Mouse (Mus musculus) liver, embryonic 12.5 days (tissue): Measurements from ENCODE around the gene Frrs1. TPM values are rescaled to one million over a fixed set of nuclear protein-coding genes. Genes with fewer than 3 reads are reported as not detected.
A peak's percentile ranks its signal among the peaks of the same experiment; 100 is the strongest.

Source experiments
- ATAC-seq: fragments of 200-750 bp; cut with Nextera tagmentation; 2 replicates; pipeline ENCODE4 v1.8.0; 2017; ENCODE audit warnings: moderate number of reproducible peaks, mild to moderate bottlenecking, moderate library complexity
- H3K27ac ChIP-seq: fragments of 300-500 bp; sonication (generic); 2 replicates; pipeline ENCODE4 v1.5.1; 2016; ENCODE audit warnings: mild to moderate bottlenecking
- H3K27me3 ChIP-seq: fragments of 300-500 bp; sonication (generic); replicated peaks from 2 replicates; pipeline ENCODE4 v1.6.1; 2016; ENCODE audit warnings: mild to moderate bottlenecking, moderate library complexity
- H3K36me3 ChIP-seq: fragments of 300-500 bp; sonication (generic); 2 replicates; pipeline ENCODE4 v1.6.1; 2016; ENCODE audit warnings: mild to moderate bottlenecking, moderate library complexity
- H3K4me1 ChIP-seq: fragments of 300-500 bp; sonication (generic); 2 replicates; pipeline ENCODE4 v1.6.1; 2016
- H3K4me2 ChIP-seq: fragments of 300-500 bp; sonication (generic); 2 replicates; pipeline ENCODE4 v1.6.1; 2016; ENCODE audit warnings: mild to moderate bottlenecking, moderate library complexity
- H3K4me3 ChIP-seq: fragments of 300-500 bp; sonication (generic); 2 replicates; pipeline ENCODE4 v1.5.1; 2016; ENCODE audit warnings: mild to moderate bottlenecking, moderate library complexity
- H3K9ac ChIP-seq: fragments of 300-500 bp; sonication (generic); 2 replicates; pipeline ENCODE4 v1.6.1; 2016; ENCODE audit warnings: mild to moderate bottlenecking, moderate library complexity
- H3K9me3 ChIP-seq: fragments of 300-500 bp; sonication (generic); replicated peaks from 2 replicates; pipeline ENCODE4 v1.6.1; 2016; ENCODE audit warnings: mild to moderate bottlenecking, moderate library complexity
- WGBS: fragments of 180-500 bp; shearing (Covaris S2); methylation state at CpG from one replicate; pipeline ENCODE4 v1.1.7; 2016; ENCODE audit not compliant: insufficient replicate concordance; 5-methylcytosine and 5-hydroxymethylcytosine counted together
- polyA plus RNA-seq: library from polyadenylated mRNA; unstranded; fragments of >200 nt; fragmentation: Nextera tagmentation; extraction: Ambion mirVana; gene quantifications from 2 replicates; pipeline ENCODE4 v1.2.1, GENCODE M21; 2016

Frrs1 gene
- polyA plus RNA-seq, 1 experiment from 2014 or later, result 48.3 TPM

- 95% methylated on average over 7 of the region's 7 CpGs for WGBS
- no peak for ATAC-seq
- peaks cover 9% of the 10 kb centered on the region; the same call in 1 of the 2 replicates for H3K4me1 ChIP-seq
These were observed 30.1 kb downstream of the Frrs1 start for GRCm38 (mm10) chr3:116889358-116889757.

GRCm38 (mm10) chr3:116890576-116890975, 31.3 kb downstream of the Frrs1 start:
- peaks cover 9% of the 10 kb centered on the region; the same call in 1 of the 2 replicates for H3K4me1 ChIP-seq
- H3K9me3 ChIP-seq, result no peaks in the 10 kb centered on the region
- H3K36me3 ChIP-seq, result peaks cover 93% of the 10 kb centered on the region
- 91% methylated on average over 4 of the region's 4 CpGs for WGBS
- ATAC-seq, result no peak
- no peak overlapping the region for H3K4me2 ChIP-seq
- H3K27me3 ChIP-seq, result no peaks in the 10 kb centered on the region
- H3K4me3 ChIP-seq, result no peak overlapping the region
- H3K27ac ChIP-seq, result no peak overlapping the region
- no peak overlapping the region for H3K9ac ChIP-seq

More at GRCm38 (mm10) chr3:116889358-116889757, 30.1 kb downstream of the Frrs1 start:
- no peak overlapping the region for H3K4me2 ChIP-seq
- H3K36me3 ChIP-seq, result peaks cover 93% of the 10 kb centered on the region
- H3K27me3 ChIP-seq, result no peaks in the 10 kb centered on the region
- no peak overlapping the region for H3K27ac ChIP-seq
- no peak overlapping the region for H3K9ac ChIP-seq
- H3K9me3 ChIP-seq, result no peaks in the 10 kb centered on the region
- no peak overlapping the region for H3K4me3 ChIP-seq

- 92% methylated on average over 17 of the region's 17 CpGs for WGBS
- H3K4me2 ChIP-seq, result no peak overlapping the region
- H3K36me3 ChIP-seq, result peaks cover 93% of the 10 kb centered on the region
- no peak overlapping the region for H3K9ac ChIP-seq
- no peak overlapping the region for H3K27ac ChIP-seq
- H3K4me1 ChIP-seq, result peaks cover 9% of the 10 kb centered on the region; the same call in 1 of the 2 replicates
- no peaks in the 10 kb centered on the region for H3K27me3 ChIP-seq
- ATAC-seq, result no peak
- H3K4me3 ChIP-seq, result no peak overlapping the region
- no peaks in the 10 kb centered on the region for H3K9me3 ChIP-seq
These were observed 32.4 kb downstream of the Frrs1 start for GRCm38 (mm10) chr3:116891436-116892205.

GRCm38 (mm10) chr3:116892206-116892563, 32.9 kb downstream of the Frrs1 start:
- Histone ChIP-seq H3K36me3 (peaks cover 93% of the 10 kb centered on the region), H3K9me3 (no peaks in the 10 kb centered on the region), H3K4me3 (no peak overlapping the region), H3K9ac (no peak overlapping the region), H3K27ac (no peak overlapping the region), H3K4me1 (peaks cover 9% of the 10 kb centered on the region; the same call in 1 of the 2 replicates), H3K27me3 (no peaks in the 10 kb centered on the region), H3K4me2 (no peak overlapping the region)
- WGBS, result 89% methylated on average over 6 of the region's 6 CpGs
- ATAC-seq, result no peak

GRCm38 (mm10) chr3:116892872-116893271, 33.6 kb downstream of the Frrs1 start:
- Histone ChIP-seq H3K4me1 (peaks cover 9% of the 10 kb centered on the region; the same call in 1 of the 2 replicates), H3K27me3 (no peaks in the 10 kb centered on the region), H3K4me3 (no peak overlapping the region), H3K36me3 (peaks cover 93% of the 10 kb centered on the region), H3K9ac (no peak overlapping the region), H3K27ac (no peak overlapping the region), H3K4me2 (no peak overlapping the region), H3K9me3 (no peaks in the 10 kb centered on the region)
- ATAC-seq, result peak; percentile 52; the same call in 1 of the 2 replicates
- WGBS, result 61% methylated on average over 9 of the region's 9 CpGs

- H3K27me3 ChIP-seq, result no peaks in the 10 kb centered on the region
- 47% methylated on average over 6 of the region's 6 CpGs for WGBS
- ATAC-seq, result no peak
These were observed 44.9 kb downstream of the Frrs1 start for GRCm38 (mm10) chr3:116904158-116904557.

GRCm38 (mm10) chr3:116905898-116906297, 46.6 kb downstream of the Frrs1 start:
- Histone ChIP-seq H3K4me2 (no peak overlapping the region), H3K9ac (no peak overlapping the region), H3K27me3 (no peaks in the 10 kb centered on the region), H3K4me1 (no peaks in the 10 kb centered on the region), H3K27ac (no peak overlapping the region), H3K9me3 (no peaks in the 10 kb centered on the region), H3K36me3 (peaks cover 70% of the 10 kb centered on the region), H3K4me3 (no peak overlapping the region)
- ATAC-seq, result no peak
- WGBS, result 92% methylated on average over 16 of the region's 16 CpGs

More at GRCm38 (mm10) chr3:116904158-116904557, 44.9 kb downstream of the Frrs1 start:
- Histone ChIP-seq H3K4me2 (no peak overlapping the region), H3K9ac (no peak overlapping the region), H3K9me3 (no peaks in the 10 kb centered on the region), H3K36me3 (peaks cover 88% of the 10 kb centered on the region), H3K4me1 (no peaks in the 10 kb centered on the region), H3K4me3 (no peak overlapping the region), H3K27ac (no peak overlapping the region)

- H3K9me3 ChIP-seq, result no peaks in the 10 kb centered on the region
- H3K36me3 ChIP-seq, result peaks cover 63% of the 10 kb centered on the region
- no peak for ATAC-seq
- WGBS, result 86% methylated on average over 9 of the region's 9 CpGs
- no peak overlapping the region for H3K4me2 ChIP-seq
- H3K4me3 ChIP-seq, result no peak overlapping the region
- no peak overlapping the region for H3K27ac ChIP-seq
- H3K27me3 ChIP-seq, result no peaks in the 10 kb centered on the region
- no peak overlapping the region for H3K9ac ChIP-seq
- H3K4me1 ChIP-seq, result no peaks in the 10 kb centered on the region
These were observed 47.3 kb downstream of the Frrs1 start for GRCm38 (mm10) chr3:116906596-116906995.

- no peaks in the 10 kb centered on the region for H3K9me3 ChIP-seq
- no peak overlapping the region for H3K4me3 ChIP-seq
- H3K36me3 ChIP-seq, result no peaks in the 10 kb centered on the region
- no peak overlapping the region for H3K4me2 ChIP-seq
- no peaks in the 10 kb centered on the region for H3K27me3 ChIP-seq
- no peak overlapping the region for H3K9ac ChIP-seq
- H3K4me1 ChIP-seq, result no peaks in the 10 kb centered on the region
- H3K27ac ChIP-seq, result no peak overlapping the region
- 62% methylated on average over 6 of the region's 6 CpGs for WGBS
- no peak for ATAC-seq
These were observed 55.1 kb downstream of the Frrs1 start for GRCm38 (mm10) chr3:116914374-116914773.

GRCm38 (mm10) chr3:116914931-116915330, 55.7 kb downstream of the Frrs1 start:
- no peaks in the 10 kb centered on the region for H3K27me3 ChIP-seq
- H3K36me3 ChIP-seq, result no peaks in the 10 kb centered on the region
- H3K4me3 ChIP-seq, result no peak overlapping the region
- H3K9me3 ChIP-seq, result no peaks in the 10 kb centered on the region
- no peak overlapping the region for H3K27ac ChIP-seq
- WGBS, result 61% methylated on average over 3 of the region's 3 CpGs
- no peaks in the 10 kb centered on the region for H3K4me1 ChIP-seq
- no peak overlapping the region for H3K9ac ChIP-seq
- no peak overlapping the region for H3K4me2 ChIP-seq
- no peak for ATAC-seq

- no peak overlapping the region for H3K4me2 ChIP-seq
- H3K4me3 ChIP-seq, result no peak overlapping the region
- no peaks in the 10 kb centered on the region for H3K4me1 ChIP-seq
- no peaks in the 10 kb centered on the region for H3K36me3 ChIP-seq
- no peaks in the 10 kb centered on the region for H3K9me3 ChIP-seq
- no peak overlapping the region for H3K9ac ChIP-seq
- 74% methylated on average over 4 of the region's 4 CpGs for WGBS
- H3K27ac ChIP-seq, result no peak overlapping the region
- H3K27me3 ChIP-seq, result no peaks in the 10 kb centered on the region
- no peak for ATAC-seq
These were observed 57.8 kb downstream of the Frrs1 start for GRCm38 (mm10) chr3:116917016-116917415.

- no peaks in the 10 kb centered on the region for H3K4me1 ChIP-seq
- ATAC-seq, result no peak
- H3K9ac ChIP-seq, result no peak overlapping the region
These were observed 62.3 kb downstream of the Frrs1 start for GRCm38 (mm10) chr3:116921535-116921934.

More at GRCm38 (mm10) chr3:116921535-116921934, 62.3 kb downstream of the Frrs1 start:
- no peaks in the 10 kb centered on the region for H3K36me3 ChIP-seq
- no peaks in the 10 kb centered on the region for H3K27me3 ChIP-seq
- H3K4me2 ChIP-seq, result no peak overlapping the region
- H3K4me3 ChIP-seq, result no peak overlapping the region
- no peak overlapping the region for H3K27ac ChIP-seq
- 66% methylated on average over 3 of the region's 3 CpGs for WGBS
- H3K9me3 ChIP-seq, result no peaks in the 10 kb centered on the region
